Mouse (Mus musculus): ENCODE measurements around the gene Omp. TPM values are rescaled to one million over a fixed set of nuclear protein-coding genes. Genes with fewer than 3 reads are reported as not detected.
A peak's percentile ranks its signal among the peaks of the same experiment; 100 is the strongest.

Gene Omp
- polyA plus RNA-seq, 1 experiment = 0.35 TPM

DNA sequence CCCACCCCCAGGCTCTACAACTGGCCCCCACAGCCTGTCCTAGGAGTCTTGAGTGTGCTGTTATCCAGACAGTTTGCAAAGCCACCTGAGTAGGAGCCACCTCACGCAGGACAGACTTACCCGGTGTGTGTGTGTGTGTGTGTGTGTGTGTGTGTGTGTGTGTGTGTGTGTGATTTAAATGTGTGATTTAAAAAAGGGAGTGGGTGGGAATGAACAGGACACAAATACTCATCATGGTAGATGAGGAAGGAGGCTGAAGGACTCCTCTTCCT, 25.4 kb downstream of the Omp start:
- no peak for TF ChIP-seq SRF (IDR thresholded peaks at IDR 0.05; ENCODE audit: control insufficient read depth, insufficient read length, low read depth)
- TF ChIP-seq USF1 (IDR thresholded peaks at IDR 0.05; ENCODE audit: low read depth) = no peak
- TF ChIP-seq REST (IDR thresholded peaks at IDR 0.05; ENCODE audit: insufficient read depth, insufficient read length) = no peak
- TF ChIP-seq MYOG (IDR thresholded peaks at IDR 0.05; ENCODE audit: control insufficient read depth in 1 of 3, insufficient read depth in 1 of 3, insufficient read length in 2 of 3, low read depth in 2 of 3) = no peak
- TF ChIP-seq MYOD1 (IDR thresholded peaks at IDR 0.05; ENCODE audit: control insufficient read depth in 1 of 3, insufficient read length in 2 of 3, low read depth in 2 of 3) = no peak
- TF ChIP-seq POLR2AphosphoS2 (IDR thresholded peaks at IDR 0.05; ENCODE audit: insufficient read length, low read depth) = no peak
- no peak for TF ChIP-seq CEBPB (IDR thresholded peaks at IDR 0.05; ENCODE audit: insufficient read depth, poor library complexity, severe bottlenecking)
- no peak for TF ChIP-seq POLR2A (IDR thresholded peaks at IDR 0.05; ENCODE audit: insufficient read length, low read depth)
- no peak for TF ChIP-seq TCF12 (IDR thresholded peaks at IDR 0.05; ENCODE audit: insufficient read depth, poor library complexity, severe bottlenecking)
- no peak for TF ChIP-seq E2F4 (IDR thresholded peaks at IDR 0.05; ENCODE audit: insufficient read depth)
- no peak for TF ChIP-seq TCF3 (IDR thresholded peaks at IDR 0.05; ENCODE audit: insufficient read length, low read depth)
- TF ChIP-seq MAX (IDR thresholded peaks at IDR 0.05; ENCODE audit: low read depth) = no peak
- Histone ChIP-seq H3K36me3 (ENCODE audit: control insufficient read depth, insufficient read depth) (no peaks in the 10 kb centered on the region), H3K4me2 (ENCODE audit: low read depth) (no peak overlapping the region), H3K79me2 (ENCODE audit: control insufficient read depth, insufficient read depth) (no peaks in the 10 kb centered on the region), H3K27me3 (ENCODE audit: control insufficient read depth, insufficient read depth, insufficient read length) (peaks cover 14% of the 10 kb centered on the region), H3ac (ENCODE audit: control insufficient read depth, insufficient read length) (no peak overlapping the region), H3K4me3 (no peak overlapping the region)

DNA sequence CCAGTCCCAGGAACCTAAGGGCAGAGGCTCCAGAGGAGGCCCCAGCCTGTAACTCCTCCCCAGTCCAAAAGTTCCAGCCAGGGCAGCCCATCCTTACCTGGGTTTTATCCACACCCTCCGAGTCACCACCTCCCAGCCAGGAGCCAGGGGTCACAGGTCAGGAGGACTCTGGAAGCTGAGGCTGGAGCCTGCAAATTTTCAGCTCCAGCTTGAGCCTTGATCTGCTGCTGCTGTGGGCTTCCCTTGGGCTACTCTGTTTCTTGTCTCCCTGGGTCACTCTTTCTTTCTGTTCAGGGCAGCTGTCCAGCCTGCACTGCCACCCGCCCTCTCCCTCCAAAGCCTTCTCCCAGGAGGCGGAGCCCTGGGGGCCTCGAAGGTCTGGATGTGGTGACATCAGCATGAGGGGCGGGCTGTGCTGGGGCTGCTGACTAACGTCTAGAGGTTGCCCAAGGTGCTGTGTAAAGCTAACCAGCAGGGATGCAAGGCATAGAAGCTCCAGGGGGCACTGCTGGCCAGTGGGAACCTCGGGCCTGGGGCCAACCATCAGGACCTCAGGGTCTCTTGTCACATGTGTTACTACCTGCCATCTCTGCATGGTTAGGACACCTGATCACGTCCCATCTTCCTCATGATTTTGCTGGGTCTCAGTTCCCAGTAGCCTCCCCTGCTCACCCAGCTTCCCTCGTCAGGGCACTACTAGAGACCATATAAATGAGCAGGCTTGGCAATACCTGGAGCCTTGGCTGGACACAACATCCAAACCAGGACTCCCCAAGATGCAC, 25.9 kb downstream of the Omp start, which contains the start of gene Myo7a:
Myo7a (minus strand) TSS at position 346 of the 782 bp plus-strand sequence.
- no peaks in the 10 kb centered on the region for H3K36me3 ChIP-seq (ENCODE audit: control insufficient read depth, insufficient read depth)
- no peak within 1 kb of the TSS for H3ac ChIP-seq (ENCODE audit: control insufficient read depth, insufficient read length)
- no peak for TF ChIP-seq SRF (IDR thresholded peaks at IDR 0.05; ENCODE audit: control insufficient read depth, insufficient read length, low read depth)
- TF ChIP-seq MAX (IDR thresholded peaks at IDR 0.05; ENCODE audit: low read depth) = no peak
- no peak for TF ChIP-seq E2F4 (IDR thresholded peaks at IDR 0.05; ENCODE audit: insufficient read depth)
- no peak for TF ChIP-seq POLR2A (IDR thresholded peaks at IDR 0.05; ENCODE audit: insufficient read length, low read depth)
- no peak for TF ChIP-seq TCF12 (IDR thresholded peaks at IDR 0.05; ENCODE audit: insufficient read depth, poor library complexity, severe bottlenecking)
- no peak for TF ChIP-seq TCF3 (IDR thresholded peaks at IDR 0.05; ENCODE audit: insufficient read length, low read depth)
- TF ChIP-seq USF1 (IDR thresholded peaks at IDR 0.05; ENCODE audit: low read depth) = no peak
- TF ChIP-seq CEBPB (IDR thresholded peaks at IDR 0.05; ENCODE audit: insufficient read depth, poor library complexity, severe bottlenecking) = no peak
- TF ChIP-seq MYOG (IDR thresholded peaks at IDR 0.05; ENCODE audit: control insufficient read depth in 1 of 3, insufficient read depth in 1 of 3, insufficient read length in 2 of 3, low read depth in 2 of 3) = no peak
- no peak for TF ChIP-seq MYOD1 (IDR thresholded peaks at IDR 0.05; ENCODE audit: control insufficient read depth in 1 of 3, insufficient read length in 2 of 3, low read depth in 2 of 3)
- no peak for TF ChIP-seq REST (IDR thresholded peaks at IDR 0.05; ENCODE audit: insufficient read depth, insufficient read length)
- no peak for TF ChIP-seq POLR2AphosphoS2 (IDR thresholded peaks at IDR 0.05; ENCODE audit: insufficient read length, low read depth)
- no peak within 1 kb of the TSS for H3K4me2 ChIP-seq (ENCODE audit: low read depth)
- H3K27me3 ChIP-seq (ENCODE audit: control insufficient read depth, insufficient read depth, insufficient read length) = peaks cover 14% of the 10 kb centered on the region
- no peaks in the 10 kb centered on the region for H3K79me2 ChIP-seq (ENCODE audit: control insufficient read depth, insufficient read depth)
- no peak within 1 kb of the TSS for H3K4me3 ChIP-seq

DNA sequence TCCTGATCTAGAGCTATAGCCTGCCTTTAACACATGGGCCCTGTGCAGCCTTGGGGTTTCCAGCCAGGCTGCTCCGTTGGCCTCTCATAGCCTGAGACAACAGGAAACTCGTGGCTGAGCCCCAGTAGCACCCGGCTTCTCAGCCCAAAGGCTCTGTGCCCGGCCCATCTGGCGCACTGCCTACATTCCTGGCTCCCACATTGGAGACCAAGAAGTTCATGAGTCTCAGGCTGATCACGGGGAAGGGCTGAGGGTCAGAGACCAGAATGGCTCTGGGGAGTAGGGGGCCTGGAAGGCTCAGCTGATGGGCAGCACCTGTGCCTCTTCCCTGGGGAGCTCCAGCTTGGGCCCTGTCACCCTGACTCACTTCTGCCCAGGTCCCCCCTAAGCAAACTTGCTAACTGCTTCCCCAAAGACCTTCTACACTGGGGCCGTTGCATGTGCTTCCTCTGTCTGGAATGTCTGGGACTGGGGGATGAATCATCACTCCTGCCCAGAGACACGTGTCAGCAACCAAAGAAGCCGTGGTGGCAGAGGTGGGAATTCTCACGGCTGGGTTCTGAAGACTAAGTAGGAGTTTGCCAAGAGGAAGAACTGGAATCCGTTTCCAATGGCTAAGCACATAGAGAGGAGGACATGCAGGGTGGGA, 28.2 kb downstream of the Omp start:
- Histone ChIP-seq H3K79me2 (ENCODE audit: control insufficient read depth, insufficient read depth) (no peaks in the 10 kb centered on the region), H3K4me3 (no peak overlapping the region), H3K4me2 (ENCODE audit: low read depth) (peak overlapping the region; percentile 21), H3K36me3 (ENCODE audit: control insufficient read depth, insufficient read depth) (no peaks in the 10 kb centered on the region), H3ac (ENCODE audit: control insufficient read depth, insufficient read length) (no peak overlapping the region), H3K27me3 (ENCODE audit: control insufficient read depth, insufficient read depth, insufficient read length) (peaks cover 16% of the 10 kb centered on the region)
- TF ChIP-seq POLR2AphosphoS2 (IDR thresholded peaks at IDR 0.05; ENCODE audit: insufficient read length, low read depth) (no peak), TCF12 (IDR thresholded peaks at IDR 0.05; ENCODE audit: insufficient read depth, poor library complexity, severe bottlenecking) (no peak), MAX (IDR thresholded peaks at IDR 0.05; ENCODE audit: low read depth) (no peak)

DNA sequence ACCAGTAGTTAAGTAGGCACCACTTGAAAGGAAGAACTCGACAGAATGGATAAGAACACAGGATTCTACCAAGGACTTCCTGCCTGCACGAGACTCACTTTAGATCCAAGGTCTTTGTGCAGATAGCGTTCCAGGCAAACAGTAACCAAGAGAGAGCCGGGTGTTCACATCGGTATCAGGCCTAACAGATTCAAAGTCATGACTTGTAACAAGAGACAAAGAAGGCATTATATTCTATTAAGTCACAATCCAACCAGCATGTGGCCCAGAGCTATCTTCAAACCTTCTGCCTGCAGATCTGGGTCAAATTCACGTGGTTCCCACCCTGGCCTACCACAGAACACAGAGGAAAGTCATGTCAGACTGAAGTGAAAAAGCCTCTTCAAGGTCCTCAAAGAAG, 30.6 kb downstream of the Omp start:
- Histone ChIP-seq H3K4me3 (no peak overlapping the region), H3K27me3 (ENCODE audit: control insufficient read depth, insufficient read depth, insufficient read length) (peaks cover 20% of the 10 kb centered on the region), H3K79me2 (ENCODE audit: control insufficient read depth, insufficient read depth) (no peaks in the 10 kb centered on the region), H3K4me2 (ENCODE audit: low read depth) (no peak overlapping the region), H3K36me3 (ENCODE audit: control insufficient read depth, insufficient read depth) (no peaks in the 10 kb centered on the region), H3ac (ENCODE audit: control insufficient read depth, insufficient read length) (no peak overlapping the region)
- no peak for TF ChIP-seq REST (IDR thresholded peaks at IDR 0.05; ENCODE audit: insufficient read depth, insufficient read length)
- no peak for TF ChIP-seq SRF (IDR thresholded peaks at IDR 0.05; ENCODE audit: control insufficient read depth, insufficient read length, low read depth)
- no peak for TF ChIP-seq TCF3 (IDR thresholded peaks at IDR 0.05; ENCODE audit: insufficient read length, low read depth)
- TF ChIP-seq TCF12 (IDR thresholded peaks at IDR 0.05; ENCODE audit: insufficient read depth, poor library complexity, severe bottlenecking) = no peak
- no peak for TF ChIP-seq POLR2A (IDR thresholded peaks at IDR 0.05; ENCODE audit: insufficient read length, low read depth)
- TF ChIP-seq POLR2AphosphoS2 (IDR thresholded peaks at IDR 0.05; ENCODE audit: insufficient read length, low read depth) = no peak

DNA sequence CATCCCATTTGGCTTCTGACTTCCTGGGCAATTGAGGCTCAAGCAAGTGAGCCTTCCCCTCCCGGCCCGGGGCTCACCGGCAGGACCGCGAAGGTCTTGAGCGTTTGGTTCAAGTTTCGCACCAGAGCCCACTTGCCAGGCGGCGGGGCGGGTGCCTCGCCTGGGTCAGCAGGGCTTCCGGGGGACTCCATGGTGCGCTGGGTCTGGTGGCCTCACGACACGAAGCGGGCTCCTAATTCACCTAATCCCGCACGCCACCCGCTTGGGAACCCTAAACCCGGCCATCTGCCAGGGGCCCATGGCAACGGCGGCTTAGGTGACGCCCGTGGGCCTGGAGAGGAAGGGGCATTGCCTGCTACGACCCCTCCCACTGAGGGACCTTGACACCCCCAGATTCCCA, 34.1 kb downstream of the Omp start:
- TF ChIP-seq MAX (IDR thresholded peaks at IDR 0.05; ENCODE audit: low read depth) (no peak), USF1 (IDR thresholded peaks at IDR 0.05; ENCODE audit: low read depth) (no peak), CEBPB (IDR thresholded peaks at IDR 0.05; ENCODE audit: insufficient read depth, poor library complexity, severe bottlenecking) (no peak), MYOD1 (IDR thresholded peaks at IDR 0.05; ENCODE audit: control insufficient read depth in 1 of 3, insufficient read length in 2 of 3, low read depth in 2 of 3) (no peak), MYOG (IDR thresholded peaks at IDR 0.05; ENCODE audit: control insufficient read depth in 1 of 3, insufficient read depth in 1 of 3, insufficient read length in 2 of 3, low read depth in 2 of 3) (no peak), TCF3 (IDR thresholded peaks at IDR 0.05; ENCODE audit: insufficient read length, low read depth) (no peak), SRF (IDR thresholded peaks at IDR 0.05; ENCODE audit: control insufficient read depth, insufficient read length, low read depth) (no peak)
- Histone ChIP-seq H3K4me3 (no peak overlapping the region), H3K27me3 (ENCODE audit: control insufficient read depth, insufficient read depth, insufficient read length) (peaks cover 20% of the 10 kb centered on the region), H3K79me2 (ENCODE audit: control insufficient read depth, insufficient read depth) (no peaks in the 10 kb centered on the region), H3K4me2 (ENCODE audit: low read depth) (no peak overlapping the region), H3ac (ENCODE audit: control insufficient read depth, insufficient read length) (no peak overlapping the region), H3K36me3 (ENCODE audit: control insufficient read depth, insufficient read depth) (no peaks in the 10 kb centered on the region)

Measured in myocyte (in vitro differentiated cells).